Mouse (Mus musculus) erythroblast, embryonic 14.5 days (primary cell): ENCODE results near the gene Cfap97d1.

Experiments used
- GATA1 ChIP-seq: IDR thresholded peaks from 2 replicates; pipeline ENCODE4 v1.6.1; 2012; ENCODE audit warnings: low read length, inconsistent platforms, mixed read lengths
- TAL1 ChIP-seq: IDR thresholded peaks from 3 replicates; pipeline ENCODE4 v1.6.1; 2012; ENCODE audit warnings: low read length, inconsistent platforms, mixed read lengths

DNA sequence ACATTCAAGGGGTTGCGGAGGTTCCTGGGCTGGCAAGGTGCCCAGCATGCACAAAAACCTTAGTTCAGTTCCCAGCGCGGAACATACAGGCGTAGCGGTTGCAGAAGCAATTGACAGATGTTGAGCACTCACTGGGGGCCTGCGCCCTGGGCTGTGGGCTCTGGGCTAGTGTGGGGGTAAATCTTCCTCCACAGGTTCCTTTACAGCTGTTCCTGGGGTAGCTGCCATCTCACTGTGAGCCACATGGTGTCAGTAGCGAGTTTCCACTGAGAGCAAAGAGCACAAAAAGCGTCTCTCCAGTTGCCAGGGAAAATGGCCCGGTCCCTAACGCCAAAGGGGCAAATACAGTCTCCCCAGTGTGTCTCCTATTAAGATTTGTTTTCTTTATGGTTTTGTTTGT is 1.9 kb downstream of the Cfap97d1 start:
- no peak for TF ChIP-seq GATA1
- no peak for TF ChIP-seq TAL1
